Mouse (Mus musculus): ENCODE measurements around the gene Vrk1.

DNA sequence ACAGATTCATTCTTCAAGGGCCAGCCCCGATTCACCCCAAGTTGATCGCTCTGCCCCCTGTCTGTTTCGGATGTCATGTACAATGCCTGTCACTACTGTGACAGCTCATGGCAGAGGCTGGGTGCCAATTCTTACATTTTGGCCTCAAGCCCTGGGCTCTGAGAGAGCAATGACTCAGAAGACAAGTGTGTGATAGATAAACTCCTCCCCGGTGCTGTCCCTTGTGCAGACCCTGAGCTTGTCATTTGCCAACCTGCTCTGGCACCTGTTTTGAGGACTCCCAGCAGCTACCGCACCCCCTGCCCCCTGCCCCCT, 105.8 kb downstream of the Vrk1 start:
- TF ChIP-seq CTCF (IDR thresholded peaks at IDR 0.05; ENCODE audit: control insufficient read depth, insufficient read depth, low read length) (no peak), POLR2A (IDR thresholded peaks at IDR 0.05; ENCODE audit: borderline replicate concordance, control insufficient read depth, low read depth, low read length) (no peak)

Data from bone marrow, adult 2 months (tissue).